Mouse (Mus musculus): Measurements from ENCODE around the gene Rbm34. TPM values are rescaled to one million over a fixed set of nuclear protein-coding genes. Genes with fewer than 3 reads are reported as not detected.

Rbm34 gene
- total RNA-seq, 2 experiments from 2014 or later: 13.1 to 13.6 TPM

Other genes starting within 250 kb of the Rbm34 start
- 100 to 1,000 TPM; 214 TPM for gene Tomm20, start 25.2 kb downstream of the Rbm34 start, total RNA-seq (2021)
- gene Pard3, start 92.8 kb upstream of the Rbm34 start, total RNA-seq (2021): 10 to 100 TPM; 23.7 to 24.4 TPM

Data from layer of hippocampus, adult 18-20 months (tissue).